Mouse (Mus musculus): ENCODE results near the gene Tmem120a.

Tmem120a gene

GRCm38 (mm10) chr5:135709716-135710115 lies 34.5 kb downstream of the Tmem120a start:
- DNase-seq (ENCODE audit: low read depth, low spot score), result no peak

- no peak for DNase-seq (ENCODE audit: low read depth, low spot score)
Measured at GRCm38 (mm10) chr5:135707855-135708254, 36.4 kb downstream of the Tmem120a start.

- DNase-seq (ENCODE audit: low read depth, low spot score), result no peak
Measured at GRCm38 (mm10) chr5:135707039-135707438, 37.2 kb downstream of the Tmem120a start.

GRCm38 (mm10) chr5:135705383-135705782 lies 38.9 kb downstream of the Tmem120a start:
- no peak for DNase-seq (ENCODE audit: low read depth, low spot score)

- no peak for DNase-seq (ENCODE audit: low read depth, low spot score)
Measured at GRCm38 (mm10) chr5:135703431-135703830, 40.8 kb downstream of the Tmem120a start.

- DNase-seq (ENCODE audit: low read depth, low spot score), result peak; percentile 91
Measured at GRCm38 (mm10) chr5:135702682-135703192, 41.5 kb downstream of the Tmem120a start.

- DNase-seq (ENCODE audit: low read depth, low spot score), result no peak
Measured at GRCm38 (mm10) chr5:135702190-135702589, 42.1 kb downstream of the Tmem120a start.

- no peak for DNase-seq (ENCODE audit: low read depth, low spot score)
Measured at GRCm38 (mm10) chr5:135701601-135702000, 42.6 kb downstream of the Tmem120a start.

- no peak for DNase-seq (ENCODE audit: low read depth, low spot score)
Measured at GRCm38 (mm10) chr5:135697711-135698111, 46.5 kb downstream of the Tmem120a start.

GRCm38 (mm10) chr5:135695277-135695721 lies 48.9 kb downstream of the Tmem120a start:
- DNase-seq (ENCODE audit: low read depth, low spot score), result no peak

GRCm38 (mm10) chr5:135693281-135693853 lies 50.9 kb downstream of the Tmem120a start:
- no peak for DNase-seq (ENCODE audit: low read depth, low spot score)

GRCm38 (mm10) chr5:135691266-135691665 lies 53.0 kb downstream of the Tmem120a start:
- DNase-seq (ENCODE audit: low read depth, low spot score), result no peak

- no peak for DNase-seq (ENCODE audit: low read depth, low spot score)
Measured at GRCm38 (mm10) chr5:135690401-135690800, 53.8 kb downstream of the Tmem120a start.
